Mouse (Mus musculus) neural tube, embryonic 13.5 days (tissue): ENCODE measurements at regions not wholly inside any gene's neighbourhood (a gene's known extent, or its start where the extent isn't known, plus 50 kb on each side); places are given as distances from the start of the nearest gene placed in this dataset.

Source experiments
- ATAC-seq: fragments of 200-750 bp; cut with Nextera tagmentation; 2 replicates; pipeline ENCODE4 v1.8.0; 2017; ENCODE audit warnings: low read depth, mild to moderate bottlenecking, moderate TSS enrichment, moderate library complexity
- H3K27ac ChIP-seq: fragments of 300-500 bp; sonication (generic); replicated peaks from 2 replicates; pipeline ENCODE4 v1.5.1; 2015; ENCODE audit warnings: moderate library complexity, mild to moderate bottlenecking, inconsistent platforms
- H3K27me3 ChIP-seq: fragments of 300-500 bp; sonication (generic); 2 replicates; pipeline ENCODE4 v1.6.1; 2015; ENCODE audit warnings: mild to moderate bottlenecking, inconsistent platforms
- H3K36me3 ChIP-seq: fragments of 300-500 bp; sonication (generic); 2 replicates; pipeline ENCODE4 v1.6.1; 2015; ENCODE audit warnings: mild to moderate bottlenecking, inconsistent platforms
- H3K4me1 ChIP-seq: fragments of 300-500 bp; sonication (generic); replicated peaks from 2 replicates; pipeline ENCODE4 v1.6.1; 2015; ENCODE audit warnings: inconsistent platforms
- H3K4me2 ChIP-seq: fragments of 300-500 bp; sonication (generic); 2 replicates; pipeline ENCODE4 v1.6.1; 2015; ENCODE audit warnings: inconsistent platforms, mild to moderate bottlenecking, moderate library complexity
- H3K4me3 ChIP-seq: fragments of 300-500 bp; sonication (generic); 2 replicates; pipeline ENCODE4 v1.5.1; 2015; ENCODE audit warnings: mild to moderate bottlenecking, inconsistent platforms
- H3K9ac ChIP-seq: fragments of 300-500 bp; sonication (generic); 2 replicates; pipeline ENCODE4 v1.6.1; 2015; ENCODE audit warnings: moderate library complexity, mild to moderate bottlenecking, inconsistent platforms
- H3K9me3 ChIP-seq: fragments of 300-500 bp; sonication (generic); 2 replicates; pipeline ENCODE4 v1.6.1; 2016; ENCODE audit warnings: inconsistent platforms
- WGBS: fragments of 180-500 bp; shearing (Covaris S2); methylation state at CpG from one replicate; pipeline ENCODE4 v1.1.7; 2015; 5-methylcytosine and 5-hydroxymethylcytosine counted together

- ATAC-seq = no peak
- Histone ChIP-seq H3K9me3 (no peaks in the 10 kb centered on the region), H3K4me2 (no peak overlapping the region), H3K4me3 (no peak overlapping the region), H3K36me3 (no peaks in the 10 kb centered on the region), H3K27me3 (no peaks in the 10 kb centered on the region), H3K27ac (no peak overlapping the region), H3K4me1 (no peaks in the 10 kb centered on the region), H3K9ac (no peak overlapping the region)
- WGBS = 67% methylated on average over 1 of the region's 1 CpGs
These were observed 82.8 kb upstream of the Galnt15 start for GRCm38 (mm10) chr14:31946032-31946431.

GRCm38 (mm10) chr14:31947246-31947645 lies 81.5 kb upstream of the Galnt15 start:
- Histone ChIP-seq H3K4me3 (no peak overlapping the region), H3K9ac (no peak overlapping the region), H3K36me3 (no peaks in the 10 kb centered on the region), H3K9me3 (no peaks in the 10 kb centered on the region), H3K4me1 (no peaks in the 10 kb centered on the region), H3K27ac (no peak overlapping the region), H3K4me2 (no peak overlapping the region), H3K27me3 (no peaks in the 10 kb centered on the region)
- WGBS = 32% methylated on average over 7 of the region's 7 CpGs
- ATAC-seq = no peak

- H3K36me3 ChIP-seq = no peaks in the 10 kb centered on the region
- no peak overlapping the region for H3K27ac ChIP-seq
- H3K9ac ChIP-seq = no peak overlapping the region
- no peaks in the 10 kb centered on the region for H3K9me3 ChIP-seq
- H3K4me1 ChIP-seq = no peaks in the 10 kb centered on the region
- WGBS = 90% methylated on average over 3 of the region's 3 CpGs
- H3K4me2 ChIP-seq = no peak overlapping the region
- H3K4me3 ChIP-seq = no peak overlapping the region
- H3K27me3 ChIP-seq = no peaks in the 10 kb centered on the region
- no peak for ATAC-seq
These were observed 76.9 kb upstream of the Galnt15 start for GRCm38 (mm10) chr14:31951894-31952293.

- 94% methylated on average over 4 of the region's 4 CpGs for WGBS
- no peaks in the 10 kb centered on the region for H3K4me1 ChIP-seq
- no peaks in the 10 kb centered on the region for H3K36me3 ChIP-seq
- H3K4me3 ChIP-seq = no peak overlapping the region
- H3K4me2 ChIP-seq = no peak overlapping the region
- no peak overlapping the region for H3K27ac ChIP-seq
- H3K9me3 ChIP-seq = no peaks in the 10 kb centered on the region
- ATAC-seq = no peak
- no peaks in the 10 kb centered on the region for H3K27me3 ChIP-seq
- H3K9ac ChIP-seq = no peak overlapping the region
These were observed 75.0 kb upstream of the Galnt15 start for GRCm38 (mm10) chr14:31953783-31954182.

GRCm38 (mm10) chr14:31954945-31955344 lies 73.8 kb upstream of the Galnt15 start:
- WGBS = 6% methylated on average over 4 of the region's 4 CpGs
- Histone ChIP-seq H3K4me2 (no peak overlapping the region), H3K27ac (no peak overlapping the region), H3K27me3 (no peaks in the 10 kb centered on the region), H3K4me3 (no peak overlapping the region), H3K9me3 (no peaks in the 10 kb centered on the region), H3K4me1 (no peaks in the 10 kb centered on the region), H3K36me3 (no peaks in the 10 kb centered on the region), H3K9ac (no peak overlapping the region)
- peak; percentile 67 for ATAC-seq

- Histone ChIP-seq H3K4me1 (no peaks in the 10 kb centered on the region), H3K9ac (no peak overlapping the region), H3K36me3 (no peaks in the 10 kb centered on the region), H3K27me3 (no peaks in the 10 kb centered on the region), H3K9me3 (no peaks in the 10 kb centered on the region), H3K4me3 (no peak overlapping the region), H3K27ac (no peak overlapping the region), H3K4me2 (no peak overlapping the region)
- no peak for ATAC-seq
- WGBS = 92% methylated on average over 10 of the region's 10 CpGs
These were observed 71.6 kb upstream of the Galnt15 start for GRCm38 (mm10) chr14:31957211-31957638.

- Histone ChIP-seq H3K9me3 (no peaks in the 10 kb centered on the region), H3K27ac (no peak overlapping the region), H3K4me2 (no peak overlapping the region), H3K36me3 (no peaks in the 10 kb centered on the region), H3K27me3 (no peaks in the 10 kb centered on the region), H3K4me3 (no peak overlapping the region), H3K4me1 (no peaks in the 10 kb centered on the region), H3K9ac (no peak overlapping the region)
- ATAC-seq = no peak
- WGBS = 94% methylated on average over 9 of the region's 9 CpGs
These were observed 68.5 kb upstream of the Galnt15 start for GRCm38 (mm10) chr14:31960201-31960854.

- Histone ChIP-seq H3K36me3 (no peaks in the 10 kb centered on the region), H3K4me3 (no peak overlapping the region), H3K4me2 (no peak overlapping the region), H3K27ac (no peak overlapping the region), H3K27me3 (no peaks in the 10 kb centered on the region), H3K9me3 (no peaks in the 10 kb centered on the region), H3K4me1 (no peaks in the 10 kb centered on the region), H3K9ac (no peak overlapping the region)
- 87% methylated on average over 5 of the region's 5 CpGs for WGBS
- ATAC-seq = no peak
These were observed 67.3 kb upstream of the Galnt15 start for GRCm38 (mm10) chr14:31961442-31961841.

- no peak overlapping the region for H3K9ac ChIP-seq
- no peak overlapping the region for H3K27ac ChIP-seq
- H3K9me3 ChIP-seq = no peaks in the 10 kb centered on the region
- no peaks in the 10 kb centered on the region for H3K36me3 ChIP-seq
- H3K27me3 ChIP-seq = no peaks in the 10 kb centered on the region
- H3K4me1 ChIP-seq = no peaks in the 10 kb centered on the region
- ATAC-seq = no peak
- 52% methylated on average over 12 of the region's 12 CpGs for WGBS
- no peak overlapping the region for H3K4me3 ChIP-seq
- no peak overlapping the region for H3K4me2 ChIP-seq
These were observed 65.5 kb upstream of the Galnt15 start for GRCm38 (mm10) chr14:31963131-31963911.

GRCm38 (mm10) chr14:31964076-31964475 lies 64.7 kb upstream of the Galnt15 start:
- 57% methylated on average over 2 of the region's 2 CpGs for WGBS

GRCm38 (mm10) chr14:31964831-31965230 lies 64.0 kb upstream of the Galnt15 start:
- H3K9ac ChIP-seq = no peak overlapping the region
- H3K4me1 ChIP-seq = no peaks in the 10 kb centered on the region
- no peaks in the 10 kb centered on the region for H3K9me3 ChIP-seq
- no peak for ATAC-seq
- H3K4me2 ChIP-seq = no peak overlapping the region
- H3K36me3 ChIP-seq = no peaks in the 10 kb centered on the region
- 89% methylated on average over 4 of the region's 4 CpGs for WGBS
- H3K27ac ChIP-seq = no peak overlapping the region
- H3K27me3 ChIP-seq = no peaks in the 10 kb centered on the region
- H3K4me3 ChIP-seq = no peak overlapping the region

More at GRCm38 (mm10) chr14:31964076-31964475, 64.7 kb upstream of the Galnt15 start:
- H3K4me1 ChIP-seq = no peaks in the 10 kb centered on the region
- no peak for ATAC-seq
- H3K27ac ChIP-seq = no peak overlapping the region
- no peaks in the 10 kb centered on the region for H3K9me3 ChIP-seq
- no peaks in the 10 kb centered on the region for H3K36me3 ChIP-seq
- H3K4me2 ChIP-seq = no peak overlapping the region
- H3K9ac ChIP-seq = no peak overlapping the region
- H3K4me3 ChIP-seq = no peak overlapping the region
- H3K27me3 ChIP-seq = no peaks in the 10 kb centered on the region

GRCm38 (mm10) chr14:31969531-31969930 lies 59.3 kb upstream of the Galnt15 start:
- no peaks in the 10 kb centered on the region for H3K27me3 ChIP-seq
- WGBS = 83% methylated on average over 4 of the region's 4 CpGs
- no peak for ATAC-seq

More at GRCm38 (mm10) chr14:31969531-31969930, 59.3 kb upstream of the Galnt15 start:
- Histone ChIP-seq H3K4me3 (no peak overlapping the region), H3K27ac (no peak overlapping the region), H3K9ac (no peak overlapping the region), H3K36me3 (no peaks in the 10 kb centered on the region), H3K4me2 (no peak overlapping the region), H3K9me3 (no peaks in the 10 kb centered on the region), H3K4me1 (no peaks in the 10 kb centered on the region)
